Mouse (Mus musculus) skeletal muscle tissue, adult 2 months (tissue): Measurements from ENCODE around the gene Tbx3.

Experiments
- DNase-seq: peaks from one replicate; pipeline ENCODE4 v3.0.0-alpha.2; 2012; ENCODE audit warnings: low read depth, low spot score

Tbx3 gene

GRCm38 (mm10) chr5:119706467-119706866, 36.0 kb downstream of the Tbx3 start:
- no peak for DNase-seq

- no peak for DNase-seq
Measured at GRCm38 (mm10) chr5:119708850-119709585, 38.5 kb downstream of the Tbx3 start.

- no peak for DNase-seq
Measured at GRCm38 (mm10) chr5:119709826-119710559, 39.5 kb downstream of the Tbx3 start.

- no peak for DNase-seq
Measured at GRCm38 (mm10) chr5:119710756-119711155, 40.3 kb downstream of the Tbx3 start.

- no peak for DNase-seq
Measured at GRCm38 (mm10) chr5:119711626-119712025, 41.2 kb downstream of the Tbx3 start.

- DNase-seq, result peak; percentile 40
Measured at GRCm38 (mm10) chr5:119712679-119713246, 42.3 kb downstream of the Tbx3 start.

GRCm38 (mm10) chr5:119720471-119721265, 50.2 kb downstream of the Tbx3 start:
- DNase-seq, result no peak

- no peak for DNase-seq
Measured at GRCm38 (mm10) chr5:119732978-119733377, 62.5 kb downstream of the Tbx3 start.
